Mouse (Mus musculus) heart, adult 2 months (tissue): ENCODE measurements at regions not wholly inside any gene's neighbourhood (a gene's known extent, or its start where the extent isn't known, plus 50 kb on each side); places are given as distances from the start of the nearest gene placed in this dataset.
A peak's percentile ranks its signal among the peaks of the same experiment; 100 is the strongest.

Experiments used
- DNase-seq, 2 experiments: peaks; one replicate each; pipeline ENCODE4 v3.0.0; 2021
- H3K27ac ChIP-seq: fragments of 200-600 bp; 2 replicates; pipeline ENCODE4 v1.8.1; 2022
- H3K27me3 ChIP-seq: fragments of 200-500 bp; 2 replicates; pipeline ENCODE4 v1.6.1; 2012; ENCODE audit warnings: mild to moderate bottlenecking, low read length, inconsistent platforms, mixed read lengths; ENCODE audit not compliant: control insufficient read depth, insufficient read depth
- H3K36me3 ChIP-seq: fragments of 200-500 bp; 2 replicates; pipeline ENCODE4 v1.6.1; 2012; ENCODE audit warnings: low read length, inconsistent platforms; ENCODE audit not compliant: control insufficient read depth, insufficient read depth
- H3K4me1 ChIP-seq: fragments of 200-500 bp; 2 replicates; pipeline ENCODE4 v1.6.1; 2011; ENCODE audit warnings: low read length; ENCODE audit not compliant: control insufficient read depth, insufficient read depth
- H3K4me3 ChIP-seq: fragments of 200-600 bp; 2 replicates; pipeline ENCODE4 v1.8.1; 2022
- H3K79me2 ChIP-seq: fragments of 200-500 bp; replicated peaks from 2 replicates; pipeline ENCODE4 v1.6.1; 2012; ENCODE audit warnings: mild to moderate bottlenecking, inconsistent platforms, low read length, moderate library complexity, mixed read lengths; ENCODE audit not compliant: control insufficient read depth, insufficient read depth
- H3K9ac ChIP-seq: fragments of 200-500 bp; 2 replicates; pipeline ENCODE4 v1.6.1; 2012; ENCODE audit warnings: low read depth, mild to moderate bottlenecking, control low read depth, inconsistent platforms, low read length, mixed read lengths
- CTCF ChIP-seq: fragments of 200-600 bp; IDR thresholded peaks from 2 replicates; pipeline ENCODE4 v1.8.1; 2022; ENCODE audit warnings: antibody characterized with exemption, mild to moderate bottlenecking, moderate library complexity
- EP300 ChIP-seq: fragments of 200-500 bp; IDR thresholded peaks from 2 replicates; pipeline ENCODE4 v1.6.1; 2011; ENCODE audit warnings: low read depth, low read length, control low read depth; ENCODE audit not compliant: insufficient read depth
- POLR2A ChIP-seq: fragments of 200-500 bp; IDR thresholded peaks from 2 replicates; pipeline ENCODE4 v1.6.1; 2011; ENCODE audit warnings: mild to moderate bottlenecking, low read depth, low read length, control low read depth; ENCODE audit not compliant: insufficient read depth
- WGBS: fragments of 180-500 bp; shearing (Covaris S2); methylation state at CpG from one replicate; pipeline ENCODE4 v1.1.7; 2018; 5-methylcytosine and 5-hydroxymethylcytosine counted together
- intact Hi-C: fragments of 180-260 bp; cut with DNase I; formaldehyde crosslinking; loops from one replicate; pipeline ENCODE4 v1.15.1; 2025

DNA sequence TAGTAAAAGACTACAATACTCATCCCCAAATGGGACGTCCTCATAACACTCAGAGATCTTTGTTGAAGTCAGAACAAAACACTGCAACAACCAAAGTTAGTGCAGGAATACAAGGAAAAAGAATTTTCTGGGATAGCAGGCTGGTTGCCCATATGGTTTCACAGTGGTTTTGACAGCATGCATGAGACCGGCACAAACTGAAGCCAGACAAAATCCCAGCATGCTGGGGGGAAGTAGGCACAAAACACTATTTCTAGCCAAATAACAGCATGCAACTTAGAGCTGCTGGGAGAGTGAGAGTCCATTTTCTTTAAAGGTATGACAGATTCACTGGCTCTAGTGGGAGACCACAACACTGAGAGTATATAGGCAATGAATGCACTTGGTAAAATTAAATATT lies 619.1 kb upstream of the Manea start:
- H3K4me1 ChIP-seq, result no peaks in the 10 kb centered on the region
- H3K27me3 ChIP-seq, result no peaks in the 10 kb centered on the region
- DNase-seq, result no peak
- intact Hi-C loops, result no loop called here
- WGBS, result 75% methylated on average over 2 of the region's 2 CpGs
- no peak overlapping the region for H3K27ac ChIP-seq
- H3K4me3 ChIP-seq, result no peak overlapping the region
- H3K36me3 ChIP-seq, result no peaks in the 10 kb centered on the region
- no peaks in the 10 kb centered on the region for H3K79me2 ChIP-seq
- TF ChIP-seq POLR2A, result no peak
- no peak for TF ChIP-seq EP300
- no peak for TF ChIP-seq CTCF
- H3K9ac ChIP-seq, result no peak overlapping the region

DNA sequence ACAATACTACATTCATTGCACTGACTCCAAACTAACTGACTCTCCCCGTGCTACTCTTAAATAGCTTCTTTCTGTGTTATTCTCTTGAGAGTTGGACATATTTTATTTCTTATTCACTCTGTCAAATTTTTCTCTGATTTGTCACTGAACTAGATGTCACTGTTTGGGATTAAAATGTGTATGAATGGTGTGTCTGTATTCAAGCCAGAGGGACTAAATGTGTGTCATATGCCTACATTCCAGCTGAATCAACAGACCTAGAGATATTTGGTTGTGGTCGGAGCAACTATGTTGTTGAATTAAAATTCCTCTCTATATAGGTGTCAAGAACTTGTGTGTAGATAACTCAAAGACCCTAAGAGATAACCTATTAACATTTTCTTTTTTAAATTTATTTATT lies 618.2 kb upstream of the Manea start:
- no peaks in the 10 kb centered on the region for H3K79me2 ChIP-seq
- H3K36me3 ChIP-seq, result no peaks in the 10 kb centered on the region
- no peaks in the 10 kb centered on the region for H3K4me1 ChIP-seq
- no peak overlapping the region for H3K4me3 ChIP-seq
- 72% methylated on average over 2 of the region's 2 CpGs for WGBS
- H3K9ac ChIP-seq, result no peak overlapping the region
- intact Hi-C loops, result no loop called here
- no peak for DNase-seq
- TF ChIP-seq POLR2A (no peak), EP300 (no peak), CTCF (no peak)
- no peak overlapping the region for H3K27ac ChIP-seq
- H3K27me3 ChIP-seq, result no peaks in the 10 kb centered on the region

DNA sequence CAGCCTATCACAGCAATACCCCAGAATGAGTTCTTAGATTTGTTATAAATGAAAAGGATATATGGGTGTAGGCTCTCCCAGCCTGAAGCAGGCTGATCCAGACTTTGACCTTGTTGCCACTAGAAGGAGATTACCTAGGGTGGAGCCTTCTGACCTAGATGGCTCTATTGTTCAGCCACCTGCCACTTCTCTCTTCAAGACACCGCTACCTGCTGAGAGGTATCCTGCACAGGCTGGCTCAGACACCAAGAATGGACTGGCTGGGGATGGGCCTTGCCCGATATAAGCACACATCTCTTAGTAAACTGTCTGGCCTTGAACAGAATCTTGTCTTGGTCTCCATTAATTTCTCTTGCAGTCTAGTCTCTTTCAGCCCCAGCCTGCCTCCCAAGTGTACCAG lies 597.9 kb upstream of the Manea start:
- 89% methylated on average over 2 of the region's 2 CpGs for WGBS
- intact Hi-C loops, result no loop called here

DNA sequence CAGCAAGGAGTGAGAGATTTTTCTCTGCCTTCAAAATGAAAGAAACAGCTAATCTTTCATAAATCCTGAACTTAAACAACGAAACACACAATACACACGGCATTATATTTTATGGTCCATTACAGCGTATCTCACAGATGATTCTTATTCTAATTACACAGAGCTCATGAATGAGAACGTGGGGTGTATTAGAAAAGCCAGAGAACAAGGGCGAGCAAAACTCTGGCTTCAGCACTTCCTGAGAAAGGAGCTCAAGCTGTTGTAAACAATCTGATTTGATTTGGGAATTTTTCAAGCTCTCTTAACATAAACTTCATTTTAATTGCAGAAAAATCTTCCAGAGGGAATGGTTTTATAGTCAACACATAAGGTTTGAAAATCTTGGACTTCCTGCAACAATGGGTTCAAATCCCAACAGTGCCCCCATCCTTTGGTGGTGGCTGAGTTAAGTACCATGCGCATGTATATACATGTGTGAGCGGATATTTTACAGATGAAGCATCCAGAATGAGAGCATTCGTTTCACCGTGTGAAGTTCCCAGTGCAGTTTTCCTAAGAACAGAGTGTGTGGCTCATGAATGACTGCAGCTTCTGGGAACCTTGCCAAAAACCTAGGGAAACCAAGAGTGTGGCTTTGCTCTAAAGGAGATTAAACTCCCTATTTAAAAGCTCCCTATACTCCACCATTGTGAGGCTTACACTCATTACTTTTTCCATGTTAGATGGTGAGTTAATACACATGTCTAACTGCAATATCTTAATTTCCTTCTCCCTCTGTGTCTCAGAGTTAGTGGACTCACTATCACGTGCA lies 587.5 kb upstream of the Manea start:
- H3K4me1 ChIP-seq, result no peaks in the 10 kb centered on the region
- no peak overlapping the region for H3K9ac ChIP-seq
- no peak overlapping the region for H3K4me3 ChIP-seq
- H3K27ac ChIP-seq, result no peak overlapping the region
- no peak for DNase-seq
- intact Hi-C loops, result no loop called here
- no peaks in the 10 kb centered on the region for H3K79me2 ChIP-seq
- WGBS, result 50% methylated on average over 10 of the region's 10 CpGs
- no peaks in the 10 kb centered on the region for H3K36me3 ChIP-seq
- H3K27me3 ChIP-seq, result no peaks in the 10 kb centered on the region
- TF ChIP-seq EP300, result no peak
- no peak for TF ChIP-seq POLR2A
- no peak for TF ChIP-seq CTCF

More for the DNA sequence above, 597.9 kb upstream of the Manea start:
- Histone ChIP-seq H3K79me2 (no peaks in the 10 kb centered on the region), H3K9ac (no peak overlapping the region), H3K27me3 (no peaks in the 10 kb centered on the region), H3K4me3 (no peak overlapping the region), H3K4me1 (no peaks in the 10 kb centered on the region), H3K27ac (no peak overlapping the region), H3K36me3 (no peaks in the 10 kb centered on the region)
- no peak for DNase-seq
- no peak for TF ChIP-seq CTCF
- TF ChIP-seq EP300, result no peak
- no peak for TF ChIP-seq POLR2A

DNA sequence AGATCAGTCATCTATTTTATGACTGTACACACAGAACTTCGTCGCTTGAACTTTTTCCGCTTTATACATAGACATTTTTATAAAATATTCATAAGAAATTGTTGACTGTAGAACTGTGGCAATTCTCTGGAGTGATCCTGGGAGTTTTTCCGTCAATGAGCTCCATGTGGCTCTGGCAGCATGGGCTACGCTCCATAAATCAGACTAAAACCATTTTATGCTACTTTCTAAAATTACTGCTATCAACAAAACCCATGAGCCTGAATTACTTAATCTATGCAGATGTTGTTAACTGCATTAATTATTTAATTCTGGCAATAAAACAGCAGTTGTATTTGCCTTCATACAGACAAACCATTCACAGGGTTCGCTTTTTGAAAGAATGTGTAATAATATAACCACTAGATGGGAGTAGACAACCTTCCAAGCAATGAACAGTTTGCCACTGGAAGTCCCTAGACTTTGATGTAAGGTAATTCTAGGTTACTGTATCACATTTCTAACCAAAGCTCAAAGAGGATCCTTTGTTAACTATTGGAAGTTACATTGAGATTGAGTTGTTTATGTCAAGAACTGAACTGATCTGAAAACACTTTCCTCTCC lies 583.3 kb upstream of the Manea start:
- no peak overlapping the region for H3K4me3 ChIP-seq
- H3K79me2 ChIP-seq, result no peaks in the 10 kb centered on the region
- DNase-seq, result no peak
- H3K4me1 ChIP-seq, result no peaks in the 10 kb centered on the region
- intact Hi-C loops, result no loop called here
- H3K9ac ChIP-seq, result no peak overlapping the region
- WGBS, result 59% methylated on average over 6 of the region's 6 CpGs
- no peaks in the 10 kb centered on the region for H3K36me3 ChIP-seq
- H3K27ac ChIP-seq, result no peak overlapping the region
- H3K27me3 ChIP-seq, result no peaks in the 10 kb centered on the region
- TF ChIP-seq CTCF (peak; percentile 57), POLR2A (no peak), EP300 (no peak)

DNA sequence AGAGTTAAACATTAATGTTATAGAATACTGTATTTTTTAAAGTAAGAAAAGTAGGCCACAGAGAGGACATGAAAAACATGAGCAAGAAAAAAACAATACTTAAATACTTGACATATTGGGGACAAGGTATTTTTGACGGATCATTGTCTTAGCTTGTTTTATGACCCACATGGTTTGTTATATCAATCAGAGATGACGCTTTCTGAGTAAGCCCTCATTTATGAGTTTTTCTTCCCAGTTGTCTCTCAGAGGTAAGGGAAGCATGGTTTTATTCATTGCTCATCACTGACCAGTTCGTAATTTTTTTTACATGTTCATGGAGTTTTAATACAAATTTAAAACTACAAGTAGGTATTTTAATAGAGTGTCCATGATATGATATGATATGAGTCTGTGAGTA lies 579.4 kb upstream of the Manea start:
- Histone ChIP-seq H3K27me3 (no peaks in the 10 kb centered on the region), H3K36me3 (no peaks in the 10 kb centered on the region), H3K27ac (no peak overlapping the region), H3K9ac (no peak overlapping the region), H3K4me3 (no peak overlapping the region), H3K79me2 (no peaks in the 10 kb centered on the region), H3K4me1 (no peaks in the 10 kb centered on the region)
- intact Hi-C loops, result no loop called here
- TF ChIP-seq CTCF (no peak), EP300 (no peak), POLR2A (no peak)
- WGBS, result 72% methylated on average over 3 of the region's 3 CpGs
- no peak for DNase-seq
